Mouse (Mus musculus): Measurements from ENCODE around the gene Ssh2. TPM values are rescaled to one million over a fixed set of nuclear protein-coding genes. Genes with fewer than 3 reads are reported as not detected.
A peak's percentile ranks its signal among the peaks of the same experiment; 100 is the strongest.
"Not testable (repeated sequence)": the region's sequence is repeated elsewhere in the genome, so short reads cannot be mapped to it uniquely, and the experiment has no call there.

The Ssh2 gene
- total RNA-seq, 2 experiments from 2014 or later, result 14.4 to 26.6 TPM

DNA sequence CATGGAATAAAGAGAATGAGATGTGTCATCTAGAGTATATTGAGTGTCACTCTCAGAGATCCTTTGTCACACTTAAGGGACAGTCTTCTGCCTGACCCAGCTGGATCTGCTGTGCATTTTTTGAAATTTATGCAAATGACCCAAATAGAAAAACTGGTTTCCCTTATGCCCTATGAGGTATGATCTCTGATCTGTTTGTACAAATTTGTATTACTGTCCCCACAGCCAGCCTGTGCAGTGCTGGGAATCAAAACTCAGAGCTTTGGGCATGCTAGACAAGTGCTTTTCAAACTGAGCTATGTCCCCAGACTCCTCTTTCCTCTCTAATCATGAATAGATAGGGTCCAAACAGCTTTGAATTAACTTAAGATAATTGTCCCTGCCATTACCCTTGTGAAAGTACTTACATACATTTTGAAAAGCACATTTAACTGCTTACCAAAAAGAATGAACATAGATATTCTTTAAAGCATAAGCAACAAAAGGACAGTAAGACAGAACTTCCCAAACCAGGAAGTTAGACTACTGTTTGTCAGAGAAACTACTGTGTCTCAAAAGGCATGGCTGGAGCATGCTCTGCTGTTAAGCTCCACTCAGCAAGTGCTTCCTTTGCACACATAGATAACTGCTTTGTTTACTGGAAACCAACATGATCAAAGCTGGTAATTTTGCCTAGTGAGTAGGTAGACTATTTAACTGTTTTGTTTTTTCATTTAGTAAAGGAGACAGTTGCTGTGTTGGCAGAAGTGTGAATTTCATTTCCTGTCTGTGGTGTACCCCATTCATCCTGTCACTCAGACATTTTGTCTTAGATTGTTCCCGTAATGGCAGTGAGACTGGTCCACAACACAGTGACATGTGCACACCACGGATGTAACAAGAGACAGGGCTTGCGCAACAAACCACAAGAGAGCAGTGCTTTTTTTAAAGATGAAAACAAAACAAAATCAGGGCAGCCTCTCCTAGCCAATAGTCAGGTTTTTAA lies 169.9 kb downstream of the Ssh2 start:
- peak; percentile 100 for ATAC-seq (replicated peaks; ENCODE audit: poor library complexity, severe bottlenecking)

DNA sequence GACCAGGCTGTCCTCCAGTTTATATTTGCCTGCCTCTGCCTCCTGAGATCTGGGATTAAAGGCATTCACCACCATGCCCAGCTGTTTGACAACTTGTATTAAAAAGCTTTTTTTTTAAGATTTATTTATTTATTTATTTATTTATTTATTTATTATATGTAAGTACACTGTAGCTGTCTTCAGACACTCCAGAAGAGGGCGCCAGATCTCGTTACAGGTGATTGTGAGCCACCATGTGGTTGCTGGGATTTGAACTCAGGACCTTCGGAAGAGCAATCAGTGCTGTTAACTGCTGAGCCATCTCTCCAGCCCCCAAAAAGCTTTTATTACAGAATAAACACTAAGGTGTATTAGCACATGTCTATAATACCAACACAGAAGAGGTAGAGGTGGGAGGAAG lies 172.1 kb downstream of the Ssh2 start:
- ATAC-seq (replicated peaks; ENCODE audit: poor library complexity, severe bottlenecking), result not testable (repeated sequence)

DNA sequence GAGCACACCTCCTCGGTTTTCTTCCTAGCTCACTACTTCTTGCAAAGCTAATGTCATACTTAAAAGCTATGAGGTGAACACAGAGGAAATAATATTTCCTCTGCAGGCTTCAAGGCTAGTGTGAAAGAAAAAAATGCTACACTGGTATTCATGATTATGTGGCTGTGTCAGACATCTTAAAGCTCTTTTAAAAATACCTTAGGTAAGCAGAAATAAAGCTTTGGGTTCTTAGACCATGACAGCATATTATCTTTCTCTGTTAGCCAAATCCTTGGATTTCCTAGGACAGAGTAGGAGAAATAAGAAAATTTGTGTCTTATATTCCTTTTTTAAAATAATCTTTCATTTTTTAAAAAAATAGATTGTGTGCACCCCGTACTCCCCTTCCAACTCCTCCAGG lies 179.5 kb downstream of the Ssh2 start:
- ATAC-seq (replicated peaks; ENCODE audit: poor library complexity, severe bottlenecking), result no peak

DNA sequence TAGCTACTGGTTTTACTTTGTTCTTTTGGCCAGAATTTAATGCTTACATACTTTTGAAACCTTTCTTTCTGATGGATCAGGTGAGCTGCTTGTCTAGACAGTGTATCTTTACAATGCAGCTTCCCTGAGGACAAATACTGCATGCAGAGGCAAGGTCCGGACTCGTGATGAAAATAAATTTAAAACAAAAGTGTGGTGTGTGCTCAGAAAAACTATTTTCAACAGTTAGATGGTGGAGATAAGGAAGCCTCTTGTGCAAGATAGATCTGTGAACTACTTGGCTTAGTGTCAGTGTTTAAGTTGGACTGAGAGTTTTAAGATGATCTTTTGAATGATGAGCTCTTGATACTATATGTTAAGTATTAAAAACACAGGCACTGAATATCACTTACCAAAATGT lies 186.4 kb downstream of the Ssh2 start:
- ATAC-seq (replicated peaks; ENCODE audit: poor library complexity, severe bottlenecking), result no peak

DNA sequence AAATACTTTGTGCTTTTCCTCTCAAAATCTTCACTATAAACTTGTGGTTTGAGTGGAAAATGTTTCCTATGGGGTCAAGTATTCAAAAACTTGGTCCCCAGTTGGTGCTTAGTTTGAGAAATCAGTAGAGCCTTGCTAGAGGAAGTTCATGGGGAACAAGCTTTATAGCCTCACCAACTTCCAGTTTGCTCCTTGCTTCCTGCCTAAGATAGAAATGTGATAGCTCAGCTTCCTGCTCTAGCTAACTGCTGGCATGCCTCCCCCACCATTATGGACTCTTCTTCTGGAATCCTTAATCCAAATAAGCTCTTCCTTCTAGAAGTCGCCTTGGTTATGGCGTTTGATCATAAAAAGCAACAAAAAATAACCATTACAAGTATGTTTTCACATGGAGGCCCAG lies 190.2 kb downstream of the Ssh2 start:
- ATAC-seq (replicated peaks; ENCODE audit: poor library complexity, severe bottlenecking), result no peak

DNA sequence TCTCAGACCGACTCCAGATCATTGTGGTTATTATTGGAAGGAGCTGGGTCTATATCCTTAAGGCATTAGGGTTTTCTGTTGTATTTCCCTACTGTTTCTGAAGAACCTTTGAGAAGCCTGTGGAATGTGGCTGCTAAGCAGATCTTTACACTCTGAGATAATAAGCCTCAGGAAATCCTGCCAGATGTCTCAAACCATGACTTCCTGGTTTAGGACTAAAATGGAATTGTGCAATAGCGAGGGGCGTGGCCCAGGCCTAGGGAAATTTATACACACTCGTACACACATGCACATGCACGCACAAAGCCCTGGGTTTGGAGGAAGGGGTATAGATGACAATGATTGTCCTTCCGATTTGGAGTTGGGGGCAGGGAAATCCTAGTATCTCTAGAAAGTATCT lies 193.8 kb downstream of the Ssh2 start:
- ATAC-seq (replicated peaks; ENCODE audit: poor library complexity, severe bottlenecking), result peak; percentile 95

DNA sequence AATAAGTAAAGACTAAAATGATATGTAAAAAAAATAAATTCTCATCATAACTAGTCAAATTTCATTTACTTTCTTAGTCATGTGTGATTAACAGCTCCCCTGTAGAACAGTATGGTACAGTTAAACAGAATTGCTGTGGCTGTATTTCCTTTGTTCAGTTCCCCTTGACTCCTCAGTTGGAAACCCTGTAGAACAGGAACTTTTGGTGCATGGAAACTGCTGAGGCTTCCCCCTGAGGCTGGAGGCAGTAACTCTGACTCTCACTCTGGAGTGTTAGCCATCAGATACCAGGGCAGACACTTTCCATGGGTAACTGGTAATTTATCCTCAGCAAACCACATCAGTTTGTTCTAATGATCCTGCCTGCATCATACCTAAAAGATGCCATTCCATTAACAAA lies 195.2 kb downstream of the Ssh2 start:
- ATAC-seq (replicated peaks; ENCODE audit: poor library complexity, severe bottlenecking), result peak; percentile 60; the same call in 1 of the 2 replicates

DNA sequence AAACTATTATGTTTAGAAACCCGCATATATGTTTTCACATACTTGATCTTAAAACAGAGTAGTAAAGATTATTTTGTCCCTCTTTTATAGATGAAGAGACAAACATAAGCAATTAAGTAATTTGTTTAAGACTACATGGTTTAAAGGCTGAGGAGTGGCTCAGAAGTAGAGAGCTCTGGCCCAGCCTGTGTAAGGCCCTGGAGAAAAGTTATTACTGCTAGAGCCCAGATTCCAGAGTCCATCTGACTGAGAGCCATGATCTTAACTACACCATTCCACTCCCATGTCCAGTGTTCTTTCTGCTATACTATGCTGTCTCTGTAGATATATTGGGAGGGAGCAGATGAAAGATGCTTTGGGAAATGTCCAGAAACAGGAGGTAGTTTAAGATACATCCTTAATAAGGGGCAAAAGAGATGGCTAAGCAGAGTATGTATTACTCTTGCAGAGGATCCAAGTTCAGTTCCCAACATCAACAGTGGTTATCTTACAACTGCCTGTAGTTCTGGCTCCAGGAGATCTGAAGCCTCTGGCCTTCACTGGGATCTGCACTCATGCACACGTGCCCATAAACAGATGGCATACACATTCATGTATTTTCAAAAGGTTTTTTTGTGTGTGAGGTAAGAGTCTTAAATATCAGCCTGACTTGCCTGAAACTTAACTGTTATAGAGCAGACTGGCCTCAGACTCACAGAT lies 198.2 kb downstream of the Ssh2 start:
- ATAC-seq (replicated peaks; ENCODE audit: poor library complexity, severe bottlenecking), result no peak

DNA sequence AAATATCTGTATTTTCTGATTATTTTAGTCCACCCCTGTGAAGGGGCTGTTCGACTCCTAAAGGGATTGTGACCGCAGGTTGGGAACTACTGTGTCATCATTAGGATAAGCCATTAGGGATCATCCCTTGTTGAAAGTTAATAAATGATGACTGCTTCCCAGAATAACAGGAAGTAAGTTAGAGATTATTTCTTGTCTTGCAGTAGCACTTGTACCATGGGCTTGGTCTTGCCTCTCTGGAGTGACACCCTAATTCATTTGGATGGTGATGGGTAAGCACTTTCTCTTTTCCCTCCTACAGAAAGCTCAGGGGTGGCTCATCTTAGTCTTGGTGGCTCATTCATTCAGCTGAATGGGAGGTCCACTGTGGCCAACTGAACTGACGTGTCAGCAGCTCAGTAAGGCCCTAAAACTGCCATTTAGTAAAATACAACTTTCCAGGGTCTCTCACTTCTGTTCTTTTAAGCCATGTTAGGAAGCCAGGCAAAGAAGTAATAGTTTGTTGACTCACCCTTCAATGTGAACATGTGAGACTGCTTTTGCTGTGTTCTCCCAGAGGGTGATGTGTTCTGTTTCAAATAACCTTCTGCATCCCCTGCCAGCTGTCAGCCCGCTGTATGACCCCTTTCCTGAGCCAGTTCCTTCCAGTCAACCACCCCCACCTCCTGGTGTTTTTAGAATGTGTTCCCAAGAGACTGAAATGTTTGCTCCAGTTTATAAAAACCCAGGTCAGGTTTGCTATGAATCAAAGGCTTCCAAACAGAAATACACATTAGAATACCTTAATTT lies 200.3 kb downstream of the Ssh2 start:
- no peak for ATAC-seq (replicated peaks; ENCODE audit: poor library complexity, severe bottlenecking)

DNA sequence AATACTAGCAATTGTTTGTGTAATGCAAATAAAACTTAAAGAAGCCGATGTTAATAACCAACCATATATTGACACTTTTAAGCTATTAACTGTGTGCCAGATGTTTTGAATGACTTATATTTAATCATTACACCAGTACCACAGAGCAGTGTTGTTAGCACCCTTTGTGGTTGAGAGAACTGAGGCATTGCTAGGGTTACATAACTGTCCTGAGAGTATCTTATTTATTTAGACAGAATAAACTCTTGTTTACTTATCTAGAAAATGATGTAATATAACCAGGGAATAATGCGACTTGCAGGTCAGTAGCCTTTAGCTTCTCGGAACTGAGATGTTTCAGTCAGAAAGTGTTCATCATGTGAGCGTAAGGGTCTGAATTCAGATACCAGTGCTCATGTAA lies 201.9 kb downstream of the Ssh2 start:
- ATAC-seq (replicated peaks; ENCODE audit: poor library complexity, severe bottlenecking), result no peak

DNA sequence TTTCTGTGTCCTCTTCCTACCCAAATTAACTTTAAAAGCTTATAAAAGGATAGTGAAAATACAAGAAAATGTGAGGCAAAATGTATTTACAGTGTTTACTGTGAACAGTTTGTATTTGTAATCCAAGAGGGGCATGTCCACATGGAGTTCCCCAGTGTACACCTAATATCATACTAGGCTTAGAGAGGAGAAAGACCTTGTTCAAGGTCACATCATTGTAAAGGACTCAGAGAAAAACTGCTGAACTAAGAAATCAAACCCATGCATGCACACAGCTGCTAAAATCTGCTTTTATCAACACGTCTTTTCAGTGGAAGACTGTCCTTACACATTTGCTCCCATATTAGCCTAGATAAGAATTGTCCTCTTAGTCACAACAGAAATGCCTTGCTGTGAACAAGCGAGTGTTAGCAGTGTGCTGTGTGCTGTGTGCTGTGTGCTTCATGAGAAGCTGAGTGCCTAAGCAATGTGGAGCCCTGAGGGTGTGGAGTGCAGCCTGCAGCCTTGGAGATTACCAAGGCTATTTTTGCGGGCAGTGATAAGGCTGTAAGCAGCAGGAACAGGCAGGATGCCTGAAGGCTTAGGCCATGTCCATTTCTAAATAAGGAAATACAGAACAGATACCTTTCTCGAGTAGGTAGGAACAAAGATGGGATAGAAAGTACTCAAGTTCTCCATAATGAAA lies 207.2 kb downstream of the Ssh2 start:
- ATAC-seq (replicated peaks; ENCODE audit: poor library complexity, severe bottlenecking), result no peak

DNA sequence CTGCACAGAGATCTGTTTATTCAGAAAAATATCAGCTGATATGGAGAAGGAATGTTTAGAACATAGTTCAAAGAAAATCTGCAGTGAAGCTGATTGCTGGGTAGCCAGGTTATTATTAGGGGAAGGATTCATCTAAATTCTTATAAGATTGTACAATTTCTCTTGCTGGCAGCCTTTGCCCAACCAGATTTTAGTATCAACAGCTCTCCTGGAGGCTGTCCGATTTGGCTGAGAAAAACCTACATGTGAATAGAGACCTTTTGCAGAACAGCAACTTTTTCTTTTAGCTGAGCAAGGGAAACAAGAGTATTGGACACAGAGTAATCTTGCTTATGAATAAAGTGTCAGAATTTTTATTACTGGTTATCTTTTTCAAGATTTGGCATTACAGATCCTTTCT lies 212.4 kb downstream of the Ssh2 start:
- no peak for ATAC-seq (replicated peaks; ENCODE audit: poor library complexity, severe bottlenecking)

DNA sequence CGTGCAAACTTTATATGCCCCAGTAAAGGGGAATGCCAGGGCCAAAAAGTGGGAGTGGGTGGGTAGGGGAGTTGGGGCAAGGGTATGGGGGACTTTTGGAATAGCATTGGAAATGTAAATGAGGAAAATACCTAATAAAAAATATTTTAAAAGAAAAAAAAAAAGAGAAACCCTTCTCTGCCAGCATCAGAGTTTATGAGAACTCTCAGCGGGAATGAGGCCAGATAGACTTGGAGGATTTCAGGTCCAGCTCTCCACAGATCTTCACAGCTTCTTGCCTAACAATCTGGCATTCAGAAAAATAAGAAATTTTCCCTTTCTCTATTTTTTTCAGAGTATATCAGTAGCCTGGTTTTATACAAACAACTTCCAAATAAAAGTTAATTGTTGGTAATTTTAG lies 220.9 kb downstream of the Ssh2 start:
- ATAC-seq (replicated peaks; ENCODE audit: poor library complexity, severe bottlenecking), result no peak

DNA sequence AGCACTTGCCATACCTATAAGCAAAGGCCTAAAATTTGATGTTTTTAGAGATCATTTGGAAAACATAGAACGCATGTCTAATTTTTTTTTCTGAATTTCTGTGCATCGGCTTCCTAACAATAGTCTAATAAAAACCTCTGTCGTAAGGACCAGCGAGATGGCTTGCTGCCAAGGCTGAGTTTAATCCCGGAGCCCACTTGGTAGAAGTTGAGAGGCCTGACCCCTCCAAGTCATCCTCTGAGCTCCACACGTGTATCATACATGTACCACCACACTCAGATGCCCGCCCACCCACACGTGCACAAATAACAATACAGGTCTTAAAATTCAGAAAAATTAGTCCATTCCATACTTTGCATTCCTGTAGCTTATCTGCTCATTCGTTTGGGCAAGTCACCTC lies 224.0 kb downstream of the Ssh2 start:
- ATAC-seq (replicated peaks; ENCODE audit: poor library complexity, severe bottlenecking), result no peak

DNA sequence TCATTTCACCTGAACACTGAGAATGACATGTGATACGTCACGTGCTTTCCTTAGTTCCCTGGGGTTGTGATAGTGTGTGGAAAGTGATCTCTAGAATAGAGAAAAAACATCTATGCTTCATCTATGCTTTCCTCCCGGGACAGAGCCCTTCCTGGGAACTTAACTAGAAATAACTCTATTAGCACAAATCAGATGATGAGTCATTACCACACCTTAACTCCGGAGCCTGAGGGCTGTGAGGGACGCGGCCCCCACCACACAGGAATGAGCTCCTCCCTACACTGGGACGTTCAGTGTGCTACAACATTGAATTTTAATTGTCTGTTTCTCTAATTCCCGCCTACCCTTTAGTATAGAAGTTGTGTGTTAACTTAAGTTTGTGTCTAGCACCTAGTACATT lies 224.9 kb downstream of the Ssh2 start:
- no peak for ATAC-seq (replicated peaks; ENCODE audit: poor library complexity, severe bottlenecking)

DNA sequence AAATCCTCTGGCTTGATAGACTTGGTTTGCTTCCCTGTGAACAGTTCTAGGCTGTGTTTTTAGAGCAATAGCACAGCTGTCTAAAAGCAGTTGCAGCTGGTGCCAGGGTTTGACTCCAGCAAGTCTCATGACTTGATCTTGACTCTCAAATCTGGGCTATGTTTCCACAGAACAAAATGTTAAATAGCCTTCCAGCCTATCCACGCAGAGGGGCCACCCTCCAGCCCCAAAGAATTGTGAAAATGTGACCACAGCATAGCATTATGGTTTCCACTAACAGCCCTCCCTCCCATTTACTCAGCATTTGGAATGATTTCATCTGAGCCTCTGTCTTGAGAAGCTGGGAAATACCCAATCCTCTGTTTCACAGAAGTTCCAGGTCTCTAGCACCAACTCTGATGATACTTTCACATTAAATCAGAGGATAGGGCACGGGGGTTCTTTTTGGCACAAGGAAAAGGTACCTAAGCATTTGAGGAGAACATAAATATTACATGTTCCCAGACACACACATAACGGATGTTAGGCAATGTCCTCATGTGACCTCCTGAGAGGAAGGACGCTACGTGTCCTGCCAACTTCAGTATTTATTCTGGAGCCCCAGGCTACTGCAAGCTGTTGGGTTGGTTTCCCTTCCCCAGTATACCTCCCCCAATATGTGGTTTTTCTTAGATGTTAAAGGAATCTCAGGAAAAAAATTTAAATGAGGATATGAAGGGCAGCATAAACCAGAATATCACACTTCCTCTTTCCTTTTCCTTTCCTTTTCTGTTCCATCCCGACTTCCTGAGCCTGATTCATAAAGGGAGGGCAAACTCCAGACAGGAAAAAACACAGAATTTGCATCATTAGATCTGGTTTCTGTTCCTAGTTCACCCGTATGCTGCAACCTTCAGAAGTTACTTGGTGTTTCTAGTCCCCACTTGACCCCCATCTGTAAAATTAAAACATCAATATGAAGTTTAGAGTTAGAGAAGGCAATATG lies 226.4 kb downstream of the Ssh2 start:
- peak; percentile 74 for ATAC-seq (replicated peaks; ENCODE audit: poor library complexity, severe bottlenecking)

DNA sequence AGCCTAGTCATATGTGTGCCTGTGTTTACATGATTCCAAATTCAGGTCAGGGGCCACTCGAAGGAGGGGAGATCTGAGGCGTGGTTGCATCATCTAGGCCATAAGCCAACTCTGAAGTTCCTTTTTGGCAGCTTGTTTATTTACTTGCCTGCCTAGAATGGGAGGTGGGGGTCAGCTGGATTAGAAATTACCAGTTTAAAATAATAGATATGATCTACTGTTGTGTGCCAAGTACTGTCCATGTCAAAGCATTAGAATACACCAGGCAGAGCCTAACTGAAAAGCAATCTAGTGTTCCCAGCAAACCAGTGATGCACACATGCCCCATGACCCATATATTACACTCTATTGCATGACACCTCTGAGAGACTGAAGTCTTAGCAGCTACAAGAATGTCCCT lies 228.9 kb downstream of the Ssh2 start:
- ATAC-seq (replicated peaks; ENCODE audit: poor library complexity, severe bottlenecking), result no peak

DNA sequence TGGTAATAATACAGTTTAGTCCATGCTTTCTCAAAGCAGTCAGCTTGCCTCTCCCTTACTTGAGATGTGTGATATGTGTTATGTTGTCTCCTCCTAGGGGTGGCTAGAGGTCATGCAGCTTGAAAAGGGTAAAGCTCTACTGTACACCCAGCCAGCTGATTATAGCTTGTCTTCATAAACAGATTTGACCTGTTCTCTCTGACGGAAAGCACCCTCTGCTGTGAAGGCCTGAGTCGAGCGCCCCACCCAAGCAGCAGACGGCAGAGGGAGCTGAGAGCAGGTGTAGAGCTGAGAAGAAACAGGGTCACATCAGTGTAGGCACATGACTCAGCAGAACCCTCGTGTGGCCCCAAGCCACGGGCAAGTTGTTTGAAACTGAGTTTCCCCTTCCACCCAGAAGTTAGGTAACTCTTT lies 230.5 kb downstream of the Ssh2 start:
- peak; percentile 30 for ATAC-seq (replicated peaks; ENCODE audit: poor library complexity, severe bottlenecking)

DNA sequence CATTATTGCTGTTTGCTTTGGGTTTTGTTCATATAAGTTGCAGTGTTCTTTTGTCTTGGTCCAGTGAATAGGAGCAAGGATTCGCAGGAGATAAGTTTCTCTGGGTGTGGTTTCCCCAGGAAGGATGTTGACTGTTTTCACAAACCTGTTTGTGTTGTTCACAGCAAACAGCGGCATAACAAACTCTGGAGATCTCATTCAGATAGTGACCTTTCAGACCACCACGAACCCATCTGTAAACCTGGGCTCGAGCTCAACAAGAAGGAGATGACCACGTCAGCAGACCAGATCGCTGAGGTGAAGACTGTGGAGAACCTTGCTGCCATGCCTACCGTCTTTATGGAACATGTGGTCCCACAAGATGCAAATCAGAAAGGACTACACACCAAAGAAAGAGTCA lies 233.1 kb downstream of the Ssh2 start:
- no peak for ATAC-seq (replicated peaks; ENCODE audit: poor library complexity, severe bottlenecking)

All from granulocyte monocyte progenitor cell, adult 5-6 weeks (primary cell).